Mouse (Mus musculus) myocyte (in vitro differentiated cells): ENCODE measurements around the gene 3110009E18Rik.

Source experiments
- CEBPB ChIP-seq: IDR thresholded peaks from 2 replicates; pipeline ENCODE4 v1.6.1; 2011; ENCODE audit warnings: mild to moderate bottlenecking, moderate library complexity; ENCODE audit not compliant: poor library complexity, insufficient read depth, severe bottlenecking
- E2F4 ChIP-seq: IDR thresholded peaks from one replicate; pipeline ENCODE4 v1.6.1; 2011; ENCODE audit warnings: mild to moderate bottlenecking, control low read depth, moderate library complexity; ENCODE audit not compliant: insufficient read depth
- POLR2A ChIP-seq: IDR thresholded peaks from one replicate; pipeline ENCODE4 v1.6.1; 2011; ENCODE audit warnings: low read depth, mild to moderate bottlenecking, control low read depth, moderate library complexity; ENCODE audit not compliant: insufficient read length
- USF1 ChIP-seq: IDR thresholded peaks from one replicate; pipeline ENCODE4 v1.6.1; 2011; ENCODE audit warnings: low read depth, mild to moderate bottlenecking, control low read depth, moderate library complexity

DNA sequence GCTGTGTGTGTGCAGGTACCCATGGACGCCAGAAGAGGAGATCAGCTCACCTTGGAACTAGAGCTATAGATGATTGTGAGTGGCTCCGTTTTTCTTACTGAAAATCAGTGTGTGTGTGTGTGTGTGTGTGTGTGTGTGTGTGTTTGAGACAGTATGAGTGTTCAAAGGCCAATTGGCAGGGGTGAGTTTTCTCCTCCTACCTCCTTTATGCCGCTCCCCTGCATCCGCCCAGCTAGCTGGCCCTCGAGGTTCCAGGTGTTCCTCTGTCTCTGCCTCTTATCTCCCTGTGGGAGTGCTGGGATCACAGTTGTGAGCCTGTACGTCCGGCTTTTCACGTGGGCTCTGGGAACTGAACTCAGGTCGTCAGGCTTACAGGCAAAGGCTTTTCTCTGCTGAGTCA lies 5.3 kb downstream of the 3110009E18Rik start:
- TF ChIP-seq E2F4 (no peak), USF1 (no peak), POLR2A (no peak), CEBPB (no peak)
